Mouse (Mus musculus) limb, embryonic 10.5 days (tissue): ENCODE results near the gene Slain1. TPM values are rescaled to one million over a fixed set of nuclear protein-coding genes. Genes with fewer than 3 reads are reported as not detected.

Experiments used
- DNase-seq: peaks from one replicate; pipeline ENCODE4 v3.0.0-alpha.2; 2017; ENCODE audit warnings: low spot score
- H3K27ac ChIP-seq: fragments of 300-500 bp; sonication (generic); 2 replicates; pipeline ENCODE4 v1.5.1; 2016; ENCODE audit warnings: mild to moderate bottlenecking
- H3K27me3 ChIP-seq: fragments of 300-500 bp; sonication (generic); 2 replicates; pipeline ENCODE4 v1.6.1; 2016; ENCODE audit warnings: low read depth, mild to moderate bottlenecking; ENCODE audit not compliant: poor library complexity, severe bottlenecking
- H3K36me3 ChIP-seq: fragments of 300-500 bp; sonication (generic); 2 replicates; pipeline ENCODE4 v1.6.1; 2016; ENCODE audit warnings: mild to moderate bottlenecking, moderate library complexity
- H3K4me1 ChIP-seq: fragments of 300-500 bp; sonication (generic); 2 replicates; pipeline ENCODE4 v1.6.1; 2016
- H3K4me3 ChIP-seq: fragments of 300-500 bp; sonication (generic); 2 replicates; pipeline ENCODE4 v1.5.1; 2016; ENCODE audit warnings: mild to moderate bottlenecking, moderate library complexity
- H3K9me3 ChIP-seq: fragments of 300-500 bp; sonication (generic); replicated peaks from 2 replicates; pipeline ENCODE4 v1.6.1; 2016; ENCODE audit warnings: mild to moderate bottlenecking
- WGBS: fragments of 180-500 bp; shearing (Covaris S2); methylation state at CpG from one replicate; pipeline ENCODE4 v1.1.7; 2016; 5-methylcytosine and 5-hydroxymethylcytosine counted together
- polyA plus RNA-seq: library from polyadenylated mRNA; unstranded; fragments of >200 nt; fragmentation: Nextera tagmentation; extraction: Ambion mirVana; gene quantifications from 2 replicates; pipeline ENCODE4 v1.2.1, GENCODE M21; 2016

Slain1 gene
- polyA plus RNA-seq, result 0.62 and 1.4 TPM in 2 replicates

DNA sequence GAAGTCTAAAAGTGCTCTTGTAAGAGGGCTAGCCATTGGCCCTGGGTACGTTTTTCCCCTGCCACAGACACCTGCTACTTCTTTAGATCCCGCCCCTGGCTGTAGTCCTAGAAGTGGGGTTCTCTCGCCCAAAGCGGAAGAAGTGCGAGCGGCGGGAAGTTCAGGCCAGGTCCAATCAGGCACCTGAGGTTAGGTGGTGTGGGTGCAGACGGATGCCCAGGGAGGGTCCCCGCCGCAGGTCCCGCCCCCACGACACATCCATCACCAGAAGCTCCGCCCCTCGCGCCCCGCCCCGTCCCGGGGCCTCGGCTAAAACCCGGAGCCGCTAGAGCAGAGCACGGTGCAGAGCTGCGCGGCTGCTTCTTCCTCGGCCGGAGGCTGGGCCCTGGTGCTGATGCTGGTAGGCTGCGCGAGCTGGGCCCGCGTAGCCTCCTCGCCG lies at the start of gene Slain1:
TSS of gene Slain1 (plus strand) at position 333 of the 439 bp plus-strand sequence.
- WGBS, result under 1% methylated on average over 32 of the region's 32 CpGs
- DNase-seq, result peak; percentile 89

DNA sequence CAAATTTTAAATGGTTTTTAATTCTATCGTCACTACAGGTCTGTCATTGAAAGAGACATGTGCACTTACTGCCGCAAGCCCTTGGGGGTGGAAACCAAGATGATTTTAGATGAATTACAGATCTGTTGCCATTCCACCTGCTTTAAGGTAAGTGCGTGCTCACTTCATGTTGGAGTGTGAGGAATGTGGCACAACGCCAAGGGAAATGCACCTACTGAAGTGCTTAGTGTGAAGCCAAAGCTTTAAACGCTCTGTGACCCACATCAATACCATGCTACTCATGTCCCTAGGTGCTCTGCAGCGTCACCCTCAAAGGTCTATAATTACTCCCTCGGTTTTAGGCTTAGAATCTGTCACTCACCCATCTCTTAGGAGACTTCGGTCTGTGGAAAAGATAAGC lies 42.0 kb upstream of the Slain1 start:
- 91% methylated on average over 8 of the region's 8 CpGs for WGBS
- H3K4me3 ChIP-seq, result no peak overlapping the region
- H3K27me3 ChIP-seq, result no peaks in the 10 kb centered on the region
- no peak for DNase-seq
- H3K9me3 ChIP-seq, result no peaks in the 10 kb centered on the region
- no peak overlapping the region for H3K27ac ChIP-seq
- H3K4me1 ChIP-seq, result no peaks in the 10 kb centered on the region
- H3K36me3 ChIP-seq, result no peaks in the 10 kb centered on the region

More for the DNA sequence above, at the start of gene Slain1:
- Histone ChIP-seq H3K36me3 (no peaks in the 10 kb centered on the region), H3K27ac (peak within 1 kb of the TSS; percentile 73), H3K4me3 (peak within 1 kb of the TSS; percentile 78), H3K27me3 (peaks cover 52% of the 10 kb centered on the region), H3K4me1 (peaks cover 18% of the 10 kb centered on the region), H3K9me3 (no peaks in the 10 kb centered on the region)

GRCm38 (mm10) chr14:103613573-103614271 lies 36.3 kb upstream of the Slain1 start:
- no peaks in the 10 kb centered on the region for H3K4me1 ChIP-seq
- H3K27ac ChIP-seq, result no peak overlapping the region
- no peaks in the 10 kb centered on the region for H3K36me3 ChIP-seq
- no peak overlapping the region for H3K4me3 ChIP-seq
- no peaks in the 10 kb centered on the region for H3K9me3 ChIP-seq
- no peak for DNase-seq
- H3K27me3 ChIP-seq, result no peaks in the 10 kb centered on the region
- 90% methylated on average over 6 of the region's 6 CpGs for WGBS

GRCm38 (mm10) chr14:103614272-103614587 lies 35.8 kb upstream of the Slain1 start:
- Histone ChIP-seq H3K4me1 (no peaks in the 10 kb centered on the region), H3K36me3 (no peaks in the 10 kb centered on the region), H3K9me3 (no peaks in the 10 kb centered on the region), H3K27me3 (no peaks in the 10 kb centered on the region), H3K27ac (no peak overlapping the region), H3K4me3 (no peak overlapping the region)
- WGBS, result 92% methylated on average over 4 of the region's 4 CpGs
- no peak for DNase-seq

- no peak overlapping the region for H3K4me3 ChIP-seq
- no peaks in the 10 kb centered on the region for H3K4me1 ChIP-seq
- 90% methylated on average over 4 of the region's 4 CpGs for WGBS
- no peak overlapping the region for H3K27ac ChIP-seq
- H3K36me3 ChIP-seq, result no peaks in the 10 kb centered on the region
- H3K9me3 ChIP-seq, result no peaks in the 10 kb centered on the region
- DNase-seq, result no peak
- no peaks in the 10 kb centered on the region for H3K27me3 ChIP-seq
Observed at GRCm38 (mm10) chr14:103619756-103620155, 30.3 kb upstream of the Slain1 start.

GRCm38 (mm10) chr14:103621207-103621606 lies 28.8 kb upstream of the Slain1 start:
- no peak overlapping the region for H3K27ac ChIP-seq
- no peaks in the 10 kb centered on the region for H3K9me3 ChIP-seq
- H3K27me3 ChIP-seq, result no peaks in the 10 kb centered on the region
- WGBS, result 96% methylated on average over 2 of the region's 2 CpGs
- H3K4me3 ChIP-seq, result no peak overlapping the region
- no peaks in the 10 kb centered on the region for H3K36me3 ChIP-seq
- no peaks in the 10 kb centered on the region for H3K4me1 ChIP-seq
- DNase-seq, result no peak

DNA sequence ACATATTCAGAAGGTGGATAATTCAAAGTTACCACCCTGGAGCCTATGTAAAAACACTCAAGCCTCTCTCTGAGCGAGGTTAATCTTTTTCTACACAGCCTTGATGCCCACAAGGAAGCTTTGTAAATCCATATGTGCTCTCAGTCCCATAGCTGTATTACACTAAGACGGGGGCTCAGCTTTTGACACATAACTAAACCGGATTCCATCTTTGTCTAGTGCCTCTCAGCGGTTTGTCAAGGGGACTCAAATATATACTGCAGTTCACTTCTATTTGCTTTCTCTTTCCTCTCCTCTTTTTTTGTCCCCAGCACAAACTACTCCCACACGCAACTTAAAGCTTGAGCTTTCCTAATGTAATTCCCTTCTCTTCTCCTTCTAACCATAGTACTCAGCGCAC lies 23.9 kb upstream of the Slain1 start:
- no peak for DNase-seq
- Histone ChIP-seq H3K27ac (no peak overlapping the region), H3K36me3 (no peaks in the 10 kb centered on the region), H3K9me3 (no peaks in the 10 kb centered on the region), H3K4me3 (no peak overlapping the region), H3K4me1 (no peaks in the 10 kb centered on the region), H3K27me3 (no peaks in the 10 kb centered on the region)
- 87% methylated on average over 6 of the region's 6 CpGs for WGBS

GRCm38 (mm10) chr14:103629639-103630364 lies 20.2 kb upstream of the Slain1 start:
- Histone ChIP-seq H3K27me3 (no peaks in the 10 kb centered on the region), H3K4me3 (no peak overlapping the region), H3K4me1 (no peaks in the 10 kb centered on the region), H3K36me3 (no peaks in the 10 kb centered on the region), H3K9me3 (no peaks in the 10 kb centered on the region), H3K27ac (no peak overlapping the region)
- DNase-seq, result no peak
- 93% methylated on average over 7 of the region's 7 CpGs for WGBS

DNA sequence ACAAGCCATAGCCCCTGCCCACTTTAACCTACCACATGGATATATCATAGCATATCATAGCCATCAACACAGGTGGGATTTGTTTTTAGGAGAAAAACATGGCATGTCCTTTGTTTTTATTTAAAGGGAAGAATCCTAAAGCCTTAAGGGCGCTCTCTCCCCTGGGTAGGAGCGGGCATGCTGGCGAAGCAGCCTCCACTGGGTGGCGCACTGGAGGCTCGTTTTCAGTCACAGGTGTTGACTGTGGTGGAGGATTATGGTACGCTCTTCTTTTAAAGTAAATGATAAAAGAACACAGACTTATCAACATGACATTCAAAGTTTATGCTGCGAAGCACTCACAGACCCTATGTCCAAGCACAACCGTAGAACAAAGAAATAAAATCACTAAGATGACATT lies 19.5 kb upstream of the Slain1 start:
- H3K4me1 ChIP-seq, result no peaks in the 10 kb centered on the region
- H3K27me3 ChIP-seq, result no peaks in the 10 kb centered on the region
- no peaks in the 10 kb centered on the region for H3K9me3 ChIP-seq
- 79% methylated on average over 8 of the region's 8 CpGs for WGBS
- H3K27ac ChIP-seq, result no peak overlapping the region
- no peak for DNase-seq
- H3K36me3 ChIP-seq, result no peaks in the 10 kb centered on the region
- H3K4me3 ChIP-seq, result no peak overlapping the region

- Histone ChIP-seq H3K27ac (no peak overlapping the region), H3K4me3 (no peak overlapping the region), H3K36me3 (no peaks in the 10 kb centered on the region), H3K4me1 (peaks cover 3% of the 10 kb centered on the region; the same call in 1 of the 2 replicates), H3K27me3 (peaks cover 15% of the 10 kb centered on the region), H3K9me3 (no peaks in the 10 kb centered on the region)
- 85% methylated on average over 3 of the region's 3 CpGs for WGBS
- no peak for DNase-seq
Observed at GRCm38 (mm10) chr14:103643933-103644332, 6.1 kb upstream of the Slain1 start.

DNA sequence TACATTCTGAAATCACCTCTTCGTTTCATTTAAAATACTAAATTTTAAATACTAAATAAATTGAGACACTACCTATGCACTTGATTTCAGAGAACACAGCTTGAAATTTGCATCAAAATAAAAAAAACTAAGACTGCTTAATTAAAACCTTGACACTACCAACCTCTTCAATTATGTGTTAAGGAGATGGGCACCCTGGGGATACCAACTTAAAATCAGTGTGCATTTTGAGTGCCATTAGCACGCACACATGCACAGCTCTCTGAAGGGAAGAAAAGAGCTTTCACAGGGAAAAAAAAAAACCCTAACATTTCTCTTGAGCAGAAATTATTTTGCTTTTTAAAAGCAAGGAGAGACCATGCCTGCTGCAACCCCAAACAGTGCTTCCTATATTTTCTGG lies 2.0 kb upstream of the Slain1 start:
- 87% methylated on average over 2 of the region's 2 CpGs for WGBS
- no peak overlapping the region for H3K27ac ChIP-seq
- no peak overlapping the region for H3K4me3 ChIP-seq
- peaks cover 52% of the 10 kb centered on the region for H3K27me3 ChIP-seq
- no peaks in the 10 kb centered on the region for H3K9me3 ChIP-seq
- peaks cover 18% of the 10 kb centered on the region for H3K4me1 ChIP-seq
- no peak for DNase-seq
- no peaks in the 10 kb centered on the region for H3K36me3 ChIP-seq

DNA sequence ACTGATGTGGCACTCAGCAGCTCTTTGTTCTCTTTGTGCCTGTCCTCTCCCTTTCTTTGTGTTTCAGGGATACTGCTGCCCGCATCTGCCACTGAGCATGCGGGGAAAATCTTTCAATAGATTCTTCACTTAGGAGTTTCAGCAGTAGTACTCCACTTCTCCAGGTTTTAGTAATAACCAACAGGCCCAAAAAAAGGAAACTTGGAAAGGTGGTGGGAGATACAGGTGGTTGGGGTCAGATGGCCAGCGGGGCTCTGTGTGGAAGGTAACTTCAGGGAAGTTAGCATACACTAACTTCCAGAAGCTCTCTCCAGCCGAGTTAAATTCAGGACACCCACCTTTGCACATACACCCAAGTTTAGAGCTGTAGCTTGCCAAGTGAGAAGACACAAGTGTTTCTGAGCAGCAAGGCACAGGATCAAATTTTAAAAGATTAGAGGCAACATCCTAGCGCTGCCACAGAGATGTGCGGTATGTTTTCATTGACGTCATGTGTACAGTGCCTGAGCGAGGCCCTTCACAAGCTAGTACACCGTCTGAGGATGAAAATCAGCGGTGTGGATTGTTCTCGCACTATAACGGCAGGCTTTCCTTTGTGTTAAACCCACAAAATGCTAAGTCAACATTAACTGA lies 1.3 kb upstream of the Slain1 start:
- no peak overlapping the region for H3K4me3 ChIP-seq
- peaks cover 52% of the 10 kb centered on the region for H3K27me3 ChIP-seq
- peaks cover 18% of the 10 kb centered on the region for H3K4me1 ChIP-seq
- H3K36me3 ChIP-seq, result no peaks in the 10 kb centered on the region
- DNase-seq, result no peak
- WGBS, result 55% methylated on average over 12 of the region's 12 CpGs
- no peak overlapping the region for H3K27ac ChIP-seq
- H3K9me3 ChIP-seq, result no peaks in the 10 kb centered on the region

DNA sequence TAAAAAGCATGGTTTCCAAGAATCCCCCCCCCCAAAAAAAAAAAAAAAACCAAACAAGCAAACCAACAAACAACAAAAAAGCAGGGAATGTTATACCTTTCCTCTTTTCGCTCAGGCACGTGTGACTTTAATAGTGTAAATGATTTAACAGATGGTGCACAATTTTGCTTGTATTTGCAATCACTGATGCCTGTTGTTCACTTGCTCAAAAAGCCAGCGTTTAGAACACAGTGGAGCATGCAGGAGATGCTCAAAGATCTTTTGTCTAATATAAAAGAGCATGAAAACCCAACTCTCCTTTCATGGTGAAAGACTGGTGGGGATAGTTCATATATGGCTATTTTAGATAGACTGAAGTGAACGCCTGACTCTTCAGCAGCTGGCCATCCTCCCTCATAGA lies 726 bp upstream of the Slain1 start:
- Histone ChIP-seq H3K4me3 (no peak overlapping the region), H3K9me3 (no peaks in the 10 kb centered on the region), H3K27ac (no peak overlapping the region), H3K27me3 (peaks cover 52% of the 10 kb centered on the region), H3K36me3 (no peaks in the 10 kb centered on the region), H3K4me1 (peaks cover 18% of the 10 kb centered on the region)
- DNase-seq, result no peak
- WGBS, result 63% methylated on average over 4 of the region's 4 CpGs
